Mouse (Mus musculus) kidney, adult 11 months (tissue): ENCODE results near the gene Cd248.

Source experiments
- DNase-seq: peaks from one replicate; pipeline ENCODE4 v3.0.0; 2022

Cd248 gene

GRCm38 (mm10) chr19:5052166-5052822 lies 15.6 kb upstream of the Cd248 start:
- DNase-seq = no peak

- DNase-seq = no peak
Observed at GRCm38 (mm10) chr19:5052853-5053252, 15.0 kb upstream of the Cd248 start.

DNA sequence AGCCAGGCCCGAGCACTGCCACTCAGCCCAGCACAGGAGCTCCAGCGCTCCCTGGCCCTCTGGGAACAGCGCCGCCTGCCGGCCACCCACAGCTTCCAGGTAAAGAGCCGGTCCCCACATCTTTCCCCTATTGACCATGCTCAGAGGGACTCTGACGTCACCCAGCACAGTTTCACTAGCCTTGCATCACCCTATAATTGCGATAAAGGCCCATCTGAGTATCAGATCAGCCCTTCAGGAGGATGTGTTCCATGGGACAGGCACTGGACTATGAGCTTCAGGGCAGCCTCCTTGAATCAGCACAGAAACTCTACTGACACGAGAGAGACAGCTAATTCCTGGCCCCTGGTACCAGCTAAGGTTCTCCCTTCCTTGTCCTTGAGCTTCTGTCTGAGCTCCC lies 14.0 kb upstream of the Cd248 start:
- DNase-seq = peak; percentile 40

DNA sequence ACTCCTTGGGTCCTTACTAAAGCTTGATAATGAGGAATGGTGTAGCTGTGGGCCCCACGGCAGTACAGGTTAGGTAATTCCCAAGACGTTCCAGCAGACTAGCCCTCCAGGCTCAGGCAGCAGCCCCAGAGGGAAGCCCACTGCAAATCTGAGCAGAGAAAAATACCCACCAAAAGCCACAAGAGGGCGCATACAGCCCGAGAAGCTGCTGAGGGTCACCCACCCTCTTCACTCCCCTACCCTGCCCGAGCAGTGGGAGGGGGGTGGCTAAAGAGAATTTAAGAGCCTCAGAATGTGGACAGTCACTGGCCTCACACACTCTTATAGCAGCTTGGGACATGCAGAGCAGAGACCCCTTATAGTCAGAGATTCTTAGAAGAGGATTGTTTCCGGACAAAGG lies 11.6 kb upstream of the Cd248 start:
- DNase-seq = no peak

GRCm38 (mm10) chr19:5057876-5058775 lies 9.8 kb upstream of the Cd248 start:
- no peak for DNase-seq

- DNase-seq = no peak
Observed at GRCm38 (mm10) chr19:5058801-5059771, 8.8 kb upstream of the Cd248 start.

DNA sequence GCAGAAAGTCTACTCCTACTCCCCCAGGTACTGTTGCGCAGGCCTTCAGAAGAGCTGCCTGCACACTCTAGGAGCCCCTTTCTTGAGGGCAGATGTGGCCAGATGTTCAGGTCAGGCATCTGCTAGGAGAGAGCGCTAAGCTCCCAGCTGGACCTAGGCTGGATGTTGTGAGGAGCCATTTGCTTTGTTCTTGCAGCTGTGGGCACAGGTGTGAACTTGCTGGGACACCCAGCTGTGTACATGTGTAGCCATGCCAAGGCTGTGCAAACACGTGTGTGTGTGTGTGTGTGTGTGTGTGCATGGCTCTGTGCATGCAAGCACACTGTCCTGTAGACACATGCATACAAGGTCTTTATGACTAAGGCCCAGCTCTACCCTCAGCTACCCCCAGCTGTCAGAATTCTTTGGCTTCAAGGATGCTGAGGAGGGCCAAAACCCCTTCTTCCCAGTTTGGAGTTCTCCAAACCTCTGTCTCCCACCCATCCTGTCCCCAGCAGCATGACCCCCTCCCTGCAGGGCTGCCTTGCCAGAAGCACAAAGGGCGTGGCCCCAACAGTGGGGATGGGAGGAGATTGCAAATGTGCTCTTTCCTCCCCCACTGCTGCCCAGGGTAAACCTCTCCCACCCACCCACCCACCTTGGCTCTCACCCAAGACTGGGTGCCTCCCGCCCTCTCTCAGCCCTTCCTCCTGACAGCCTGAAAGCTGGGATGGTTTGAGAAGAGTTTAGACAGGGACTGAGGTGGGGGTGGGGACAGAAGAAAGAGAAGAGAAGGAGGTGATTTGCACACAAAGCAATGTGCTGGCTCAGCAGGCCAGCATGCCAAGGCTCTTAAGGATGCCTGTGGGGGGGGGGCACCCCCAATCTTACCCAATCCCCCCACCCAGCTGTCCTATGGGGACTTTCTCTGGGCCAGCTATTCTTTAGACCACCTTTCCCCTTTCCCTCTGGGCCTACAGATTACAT lies 7.2 kb upstream of the Cd248 start:
- no peak for DNase-seq

DNA sequence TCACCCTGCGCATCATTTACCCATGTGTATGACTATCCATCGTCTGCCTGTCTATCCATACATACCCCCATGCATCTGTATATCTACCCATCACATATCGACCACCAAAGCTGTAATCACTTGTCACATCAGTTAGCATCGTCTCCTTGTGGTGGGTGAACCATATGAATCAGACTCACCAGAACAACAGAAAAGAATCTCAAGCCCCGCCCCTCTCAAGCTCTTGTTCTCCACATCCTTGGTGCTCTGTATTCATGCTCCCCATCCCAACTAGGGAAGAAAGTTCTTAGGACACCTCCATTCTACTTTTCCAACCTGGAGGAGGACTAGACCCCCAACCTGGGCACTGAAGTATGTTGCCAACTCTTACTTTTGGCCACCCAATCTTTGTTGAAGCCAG lies 5.8 kb upstream of the Cd248 start:
- DNase-seq = no peak

DNA sequence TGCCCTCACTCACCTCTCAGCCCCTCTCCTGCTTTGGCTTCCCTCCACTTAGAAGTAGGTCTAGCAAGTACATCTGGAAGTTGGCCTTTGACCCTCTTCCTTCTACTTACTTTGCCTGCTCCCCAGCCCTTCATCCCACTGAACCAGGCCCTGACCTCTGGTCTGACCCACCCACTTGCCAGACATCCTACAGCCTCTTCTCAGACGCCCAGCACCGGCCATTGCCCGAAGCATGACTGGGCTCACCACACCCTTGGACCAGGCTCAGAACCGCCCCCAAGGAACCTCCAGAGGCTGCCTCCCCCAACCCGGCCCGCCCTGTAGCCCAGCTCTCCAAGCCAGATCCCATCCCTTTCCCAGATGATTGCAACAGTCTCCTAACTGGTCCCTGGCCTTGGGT lies 5.4 kb upstream of the Cd248 start:
- no peak for DNase-seq

DNA sequence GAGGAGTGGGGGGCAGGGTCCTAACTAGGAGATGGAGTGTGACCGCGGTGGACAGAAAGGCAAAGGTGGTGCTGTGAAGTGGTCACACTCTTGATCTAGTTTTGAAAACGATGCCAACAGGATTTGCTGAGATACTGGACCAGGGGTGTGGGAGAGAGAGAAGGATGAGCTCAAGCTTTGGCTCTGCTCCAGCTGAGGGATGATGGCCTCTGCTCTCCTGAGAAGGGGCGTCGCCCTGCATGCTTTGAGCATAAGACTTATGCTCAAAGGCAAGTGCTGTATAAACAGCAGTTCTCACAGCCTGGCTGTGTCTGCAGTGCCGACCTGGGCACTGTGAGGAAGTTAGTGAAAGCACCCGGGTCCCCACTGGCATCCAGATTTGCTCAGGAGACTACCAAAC lies 2.8 kb upstream of the Cd248 start:
- DNase-seq = no peak

- DNase-seq = no peak
Observed at GRCm38 (mm10) chr19:5067040-5067799, 658 bp upstream of the Cd248 start.

DNA sequence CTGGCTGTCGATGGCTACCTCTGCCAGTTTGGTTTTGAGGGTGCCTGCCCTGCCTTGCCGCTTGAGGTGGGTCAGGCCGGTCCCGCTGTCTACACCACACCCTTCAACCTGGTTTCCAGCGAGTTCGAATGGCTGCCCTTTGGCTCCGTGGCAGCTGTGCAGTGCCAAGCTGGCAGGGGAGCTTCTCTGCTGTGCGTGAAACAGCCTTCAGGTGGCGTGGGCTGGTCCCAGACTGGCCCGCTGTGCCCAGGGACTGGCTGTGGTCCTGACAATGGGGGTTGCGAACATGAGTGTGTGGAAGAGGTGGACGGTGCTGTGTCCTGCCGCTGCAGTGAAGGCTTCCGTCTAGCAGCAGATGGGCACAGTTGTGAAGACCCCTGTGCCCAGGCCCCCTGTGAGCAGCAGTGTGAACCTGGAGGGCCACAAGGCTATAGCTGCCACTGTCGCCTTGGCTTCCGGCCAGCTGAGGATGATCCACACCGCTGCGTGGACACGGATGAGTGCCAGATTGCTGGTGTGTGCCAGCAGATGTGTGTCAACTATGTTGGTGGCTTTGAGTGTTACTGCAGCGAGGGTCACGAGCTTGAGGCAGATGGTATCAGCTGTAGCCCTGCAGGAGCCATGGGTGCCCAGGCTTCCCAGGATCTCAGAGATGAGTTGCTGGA lies 824 bp downstream of the Cd248 start:
- DNase-seq = no peak

DNA sequence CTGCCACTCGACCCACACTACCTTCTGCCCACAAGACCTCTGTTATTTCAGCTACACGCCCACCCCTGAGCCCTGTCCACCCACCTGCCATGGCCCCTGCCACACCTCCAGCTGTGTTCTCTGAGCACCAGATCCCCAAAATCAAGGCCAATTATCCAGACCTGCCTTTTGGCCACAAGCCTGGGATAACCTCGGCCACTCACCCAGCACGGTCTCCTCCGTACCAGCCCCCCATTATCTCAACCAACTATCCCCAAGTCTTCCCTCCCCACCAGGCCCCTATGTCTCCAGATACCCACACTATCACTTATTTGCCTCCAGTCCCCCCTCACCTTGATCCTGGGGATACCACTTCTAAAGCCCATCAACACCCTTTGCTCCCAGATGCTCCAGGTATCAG lies 1.6 kb downstream of the Cd248 start:
- no peak for DNase-seq

DNA sequence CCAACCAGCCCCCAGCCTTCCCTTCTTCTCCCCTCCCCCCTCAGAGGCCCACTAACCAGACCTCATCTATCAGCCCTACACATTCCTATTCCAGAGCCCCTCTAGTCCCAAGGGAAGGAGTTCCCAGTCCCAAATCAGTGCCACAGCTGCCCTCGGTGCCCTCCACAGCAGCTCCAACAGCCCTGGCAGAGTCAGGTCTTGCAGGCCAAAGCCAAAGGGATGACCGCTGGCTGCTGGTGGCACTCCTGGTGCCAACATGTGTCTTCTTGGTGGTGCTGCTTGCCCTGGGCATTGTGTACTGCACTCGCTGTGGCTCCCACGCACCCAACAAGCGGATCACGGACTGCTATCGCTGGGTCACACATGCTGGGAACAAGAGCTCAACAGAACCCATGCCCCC lies 2.1 kb downstream of the Cd248 start:
- DNase-seq = no peak

- no peak for DNase-seq
Observed at GRCm38 (mm10) chr19:5071077-5071476, 3.2 kb downstream of the Cd248 start.

- peak; percentile 82 for DNase-seq
Observed at GRCm38 (mm10) chr19:5071545-5072369, 3.9 kb downstream of the Cd248 start.

DNA sequence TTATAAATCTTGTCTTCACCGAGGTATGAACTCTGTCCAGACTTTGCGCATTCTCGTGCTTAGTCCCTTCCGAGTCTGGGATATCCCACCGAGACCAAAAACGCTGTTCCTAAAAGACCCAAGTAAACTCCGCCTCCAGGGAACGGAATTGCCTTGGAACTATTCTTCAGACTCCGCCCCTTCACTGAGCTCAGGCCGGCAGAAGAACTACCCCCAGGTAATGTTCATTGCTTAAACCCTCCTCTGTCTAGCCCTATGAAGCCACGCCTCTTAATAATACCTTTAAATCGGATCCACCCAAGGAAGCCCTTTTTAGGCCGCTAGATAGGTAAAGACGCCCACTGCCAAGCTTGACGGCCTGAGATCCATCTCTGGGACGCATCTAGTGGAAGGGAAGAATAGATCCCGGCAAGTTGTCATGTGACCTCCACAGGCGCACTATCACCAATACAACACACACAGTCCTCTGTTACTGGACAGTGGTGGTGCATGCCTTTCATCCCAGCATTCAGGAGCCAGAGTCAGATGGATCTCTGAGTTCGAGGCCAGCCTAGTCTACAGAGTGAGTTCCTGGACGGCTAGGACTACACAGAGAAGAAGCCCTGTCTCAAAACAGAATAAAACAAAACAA lies 4.6 kb downstream of the Cd248 start:
- no peak for DNase-seq

- DNase-seq = no peak
Observed at GRCm38 (mm10) chr19:5073028-5073427, 5.2 kb downstream of the Cd248 start.

- DNase-seq = no peak
Observed at GRCm38 (mm10) chr19:5073518-5073917, 5.6 kb downstream of the Cd248 start.
